27 mouse cellular contexts compared by ENCODE assay signal in genomic region chr17:16180856-16181255, GRCm38 (mm10).
"Had no signal": no experiment of that assay in that cellular context is flagged by ENCODE, and none has a peak within 500 bp of the region (broad histone marks: within the 10 kb centered on the region; RNA-seq: fewer than 3 reads in every experiment).

No protein-coding gene starts in this region.

- DNase-seq: cerebellum, adult 9-10 months; cerebellum, adult 9-11 months; cerebellum, postnatal 10 days; cerebellum, postnatal 14 days; cerebellum, postnatal 25 days; cerebellum, postnatal 36 days; embryo, embryonic 11 days; gastrocnemius, adult 2 months; gastrocnemius, postnatal 10 days; gastrocnemius, postnatal 14 days; gastrocnemius, postnatal 25 days; gastrocnemius, postnatal 36 days; heart, adult 11 months; heart, adult 18-20 months; heart, adult 2 months had no signal

- ATAC-seq: forebrain, embryonic 13.5 days; forebrain, embryonic 14.5 days; forebrain, embryonic 15.5 days; forebrain, embryonic 16.5 days had no signal

- H3K4me3 ChIP-seq: embryonic facial prominence, embryonic 10.5 days; embryonic facial prominence, embryonic 12.5 days; embryonic facial prominence, embryonic 13.5 days; embryonic facial prominence, embryonic 15.5 days; erythroblast, embryonic 14.5 days; forebrain, embryonic 10.5 days; forebrain, embryonic 12.5 days; forebrain, embryonic 13.5 days; forebrain, embryonic 15.5 days; gastrocnemius, adult 2 months; heart, adult 2 months; heart, embryonic 10.5 days had no signal

- H3K9me3 ChIP-seq: embryonic facial prominence, embryonic 10.5 days; embryonic facial prominence, embryonic 12.5 days; embryonic facial prominence, embryonic 13.5 days; embryonic facial prominence, embryonic 15.5 days; forebrain, embryonic 10.5 days; forebrain, embryonic 12.5 days; forebrain, embryonic 13.5 days; forebrain, embryonic 15.5 days; heart, embryonic 10.5 days had no signal

- H3K4me2 ChIP-seq: embryonic facial prominence, embryonic 12.5 days; embryonic facial prominence, embryonic 13.5 days; embryonic facial prominence, embryonic 15.5 days; forebrain, embryonic 12.5 days; forebrain, embryonic 13.5 days; forebrain, embryonic 15.5 days had no signal

- H3K27me3 ChIP-seq: embryonic facial prominence, embryonic 12.5 days; embryonic facial prominence, embryonic 13.5 days; embryonic facial prominence, embryonic 15.5 days; forebrain, embryonic 12.5 days; forebrain, embryonic 13.5 days; forebrain, embryonic 15.5 days had no signal

- H3K9ac ChIP-seq: embryonic facial prominence, embryonic 12.5 days; embryonic facial prominence, embryonic 13.5 days; embryonic facial prominence, embryonic 15.5 days; forebrain, embryonic 12.5 days; forebrain, embryonic 13.5 days; forebrain, embryonic 15.5 days had no signal

- H3K27ac ChIP-seq: embryonic facial prominence, embryonic 10.5 days; embryonic facial prominence, embryonic 12.5 days; embryonic facial prominence, embryonic 13.5 days; embryonic facial prominence, embryonic 15.5 days; forebrain, embryonic 10.5 days; forebrain, embryonic 12.5 days; forebrain, embryonic 13.5 days; forebrain, embryonic 15.5 days; gastrocnemius, adult 2 months; heart, adult 2 months; heart, embryonic 10.5 days had no signal

- H3K36me3 ChIP-seq: embryonic facial prominence, embryonic 10.5 days; embryonic facial prominence, embryonic 12.5 days; embryonic facial prominence, embryonic 13.5 days; embryonic facial prominence, embryonic 15.5 days; forebrain, embryonic 10.5 days; forebrain, embryonic 12.5 days; forebrain, embryonic 15.5 days; heart, embryonic 10.5 days had no signal

- H3K4me1 ChIP-seq: embryonic facial prominence, embryonic 15.5 days; heart, embryonic 10.5 days had no signal
